Mouse (Mus musculus) right cerebral cortex, postnatal 4 days (tissue): ENCODE measurements around the gene Gm49336.

ENCODE experiments used
- DNase-seq: peaks from one replicate; pipeline ENCODE4 v3.0.0-alpha.2; 2022

Gene Gm49336

GRCm38 (mm10) chr14:60219886-60220285 lies 31.4 kb downstream of the Gm49336 start:
- DNase-seq, result no peak

GRCm38 (mm10) chr14:60217616-60218015 lies 33.7 kb downstream of the Gm49336 start:
- no peak for DNase-seq

GRCm38 (mm10) chr14:60216125-60216524 lies 35.2 kb downstream of the Gm49336 start:
- no peak for DNase-seq

GRCm38 (mm10) chr14:60215000-60215399 lies 36.3 kb downstream of the Gm49336 start:
- DNase-seq, result no peak

- DNase-seq, result no peak
These were observed 37.3 kb downstream of the Gm49336 start for GRCm38 (mm10) chr14:60214040-60214439.

GRCm38 (mm10) chr14:60209166-60209565 lies 42.1 kb downstream of the Gm49336 start:
- no peak for DNase-seq

- no peak for DNase-seq
These were observed 46.3 kb downstream of the Gm49336 start for GRCm38 (mm10) chr14:60204993-60205392.

GRCm38 (mm10) chr14:60196884-60197283 lies 54.4 kb downstream of the Gm49336 start, which contains the start of gene Atp8a2:
Gene Atp8a2 (minus strand): TSS chr14:60197179.
- DNase-seq, result no peak

- no peak for DNase-seq
These were observed 55.3 kb downstream of the Gm49336 start for GRCm38 (mm10) chr14:60195999-60196398.

- no peak for DNase-seq
These were observed 56.7 kb downstream of the Gm49336 start for GRCm38 (mm10) chr14:60194606-60195005.

GRCm38 (mm10) chr14:60189771-60190170 lies 61.5 kb downstream of the Gm49336 start:
- no peak for DNase-seq

- DNase-seq, result no peak
These were observed 63.0 kb downstream of the Gm49336 start for GRCm38 (mm10) chr14:60188201-60188825.

GRCm38 (mm10) chr14:60181306-60181705 lies 70.0 kb downstream of the Gm49336 start:
- no peak for DNase-seq

- DNase-seq, result no peak
These were observed 72.7 kb downstream of the Gm49336 start for GRCm38 (mm10) chr14:60178571-60178955.

- DNase-seq, result no peak
These were observed 73.4 kb downstream of the Gm49336 start for GRCm38 (mm10) chr14:60177614-60178570.

- peak; percentile 76 for DNase-seq
These were observed 74.3 kb downstream of the Gm49336 start for GRCm38 (mm10) chr14:60176891-60177613.

GRCm38 (mm10) chr14:60176469-60176890 lies 74.8 kb downstream of the Gm49336 start:
- no peak for DNase-seq

- DNase-seq, result no peak
These were observed 78.8 kb downstream of the Gm49336 start for GRCm38 (mm10) chr14:60172286-60173055.

- no peak for DNase-seq
These were observed 80.3 kb downstream of the Gm49336 start for GRCm38 (mm10) chr14:60170845-60171610.

GRCm38 (mm10) chr14:60163367-60163766 lies 87.9 kb downstream of the Gm49336 start:
- DNase-seq, result no peak
